Mouse (Mus musculus) 416B (cell line): Measurements from ENCODE around the gene Gm28553.
"Not testable (repeated sequence)": the region's sequence is repeated elsewhere in the genome, so short reads cannot be mapped to it uniquely, and the experiment has no call there.

Source experiments
- DNase-seq: peaks from one replicate; pipeline ENCODE4 v3.0.0; 2011; ENCODE audit warnings: low read depth

Gm28553 gene

GRCm38 (mm10) chrY:48856197-48856596 lies at the start of gene Gm28553:
Gene Gm28553 (plus strand): TSS chrY:48856497.
- not testable (repeated sequence) for DNase-seq
